Comparison of ENCODE assay signal across 29 mouse cellular contexts in the genomic region with DNA sequence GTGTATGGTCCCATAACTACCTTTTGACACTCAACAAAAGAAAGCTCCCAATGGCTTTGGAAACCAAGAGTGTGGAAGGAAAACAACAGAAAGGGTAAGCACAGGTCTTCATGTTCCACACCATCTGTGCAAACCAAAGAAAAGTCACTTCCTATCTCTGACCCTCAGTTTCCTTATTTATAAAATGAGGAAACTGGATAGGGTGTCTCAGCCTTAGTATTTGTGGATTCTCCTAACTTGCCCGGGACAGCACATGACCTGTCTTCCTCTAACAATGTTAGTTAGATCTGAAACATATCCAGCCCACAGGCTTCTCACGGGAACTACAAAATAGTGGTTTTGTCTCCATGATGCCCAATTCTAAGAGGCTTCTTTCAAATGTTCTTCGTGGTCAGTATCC. TPM values are rescaled to one million over a fixed set of nuclear protein-coding genes. Genes with fewer than 3 reads are reported as not detected.
DNase-seq lines count a peak whose midpoint lies in the region; ATAC-seq and TF ChIP-seq lines count a peak whose summit lies in the region.
"Had no signal": no experiment of that assay in that cellular context is flagged by ENCODE, and none has a peak within 500 bp of the region (broad histone marks: within the 10 kb centered on the region; RNA-seq: fewer than 3 reads in every experiment).

No protein-coding gene starts in this region.

- no peaks in the 10 kb centered on the region for H3K79me2 ChIP-seq in liver, adult 2 months (ENCODE audit: control insufficient read depth, insufficient read depth, low read length)

- no peaks in the 10 kb centered on the region for H3K27me3 ChIP-seq in liver, adult 2 months (ENCODE audit: control insufficient read depth, insufficient read depth, low read length)
- H3K27me3 ChIP-seq: CH12.LX; embryonic facial prominence, embryonic 12.5 days; embryonic facial prominence, embryonic 15.5 days; heart, embryonic 12.5 days; heart, embryonic 15.5 days; Patski had no signal

- H3K4me3 ChIP-seq in liver, adult 2 months (ENCODE audit: insufficient read depth, low read depth, low read length): no peak overlapping the region
- H3K4me3 ChIP-seq: embryonic facial prominence, embryonic 12.5 days; embryonic facial prominence, embryonic 15.5 days; heart, embryonic 12.5 days; heart, embryonic 15.5 days had no signal

- TF ChIP-seq CTCF in liver, adult 2 months (IDR thresholded peaks at IDR 0.05; ENCODE audit: low read depth, low read length): no peak

- WGBS in liver, adult 2 months: 62% methylated on average over 3 of the region's 3 CpGs

- ATAC-seq in megakaryocyte, adult 5-6 weeks (ENCODE audit: poor library complexity, severe bottlenecking): peak; percentile 66
- ATAC-seq: forebrain, embryonic 14.5 days; forebrain, postnatal 0 days; hindbrain, postnatal 0 days; Patski had no signal

- peak; percentile 29 for DNase-seq in liver, adult 2 months (ENCODE audit: extremely low read depth, low read depth, low spot score)
- no peak for DNase-seq in liver
- DNase-seq in lung, postnatal 36 days: peak; percentile 37
- no peak for DNase-seq in lung, postnatal 14 days
- DNase-seq in spleen, adult 18-20 months: no peak
- no peak for DNase-seq in natural killer cell, adult 2 months (ENCODE audit: low spot score in 2 of 2)
- DNase-seq: adrenal gland, postnatal 10 days; adrenal gland, postnatal 36 days; B cell, adult 2 months; cerebellum, adult 11 months; cerebellum, adult 2 months; cerebellum, adult 9-11 months; cerebellum, postnatal 25 days; forebrain, postnatal 0 days; gastrocnemius, postnatal 36 days; heart, postnatal 10 days; heart, postnatal 4 days had no signal

- no peaks in the 10 kb centered on the region for H3K36me3 ChIP-seq in liver, adult 2 months (ENCODE audit: control insufficient read depth, insufficient read depth, low read length)
- H3K36me3 ChIP-seq: embryonic facial prominence, embryonic 12.5 days; embryonic facial prominence, embryonic 15.5 days; G1E; heart, embryonic 12.5 days; heart, embryonic 15.5 days had no signal

- H3K4me1 ChIP-seq in liver, adult 2 months (ENCODE audit: control insufficient read depth, insufficient read depth, low read length): no peaks in the 10 kb centered on the region
- H3K4me1 ChIP-seq: embryonic facial prominence, embryonic 12.5 days; heart, embryonic 12.5 days; heart, embryonic 15.5 days had no signal

- H3K9ac ChIP-seq in liver, adult 2 months (ENCODE audit: low read depth, low read length): no peak overlapping the region
- H3K9ac ChIP-seq: embryonic facial prominence, embryonic 12.5 days; embryonic facial prominence, embryonic 15.5 days; forebrain, postnatal 0 days; heart, embryonic 12.5 days; heart, embryonic 15.5 days; hindbrain, embryonic 14.5 days had no signal

- H3K27ac ChIP-seq in liver, adult 2 months (replicated peaks; ENCODE audit: insufficient read depth, low read depth, low read length): no peak overlapping the region
- H3K27ac ChIP-seq: embryonic facial prominence, embryonic 12.5 days; embryonic facial prominence, embryonic 15.5 days; heart, embryonic 15.5 days; hindbrain, embryonic 14.5 days; hindbrain, postnatal 0 days had no signal

- TF ChIP-seq POLR2A in liver, adult 2 months (IDR thresholded peaks at IDR 0.05; ENCODE audit: extremely low read depth, insufficient read depth, low read length): no peak

RNA-seq across cellular contexts. Expression of a gene that starts 10.5 kb away (rescaled TPM):
- 0.34 TPM in 1 of 2 replicates, not detected in the other for total RNA-seq in liver, adult 2 months (2014; rRNA removed)
- polyA plus RNA-seq in liver, adult 2 months (2012; rRNA removed): 0.09 and 0.22 TPM in 2 replicates
- not detected in 2 replicates for total RNA-seq in megakaryocyte, adult 5-6 weeks (2015)
- total RNA-seq in megakaryocyte, adult 5-6 weeks (2017): not detected in 2 replicates
- total RNA-seq: CH12.LX; gastrocnemius, adult 8-10 months; gastrocnemius, postnatal 36 days had no signal
- polyA plus RNA-seq: G1E, Patski had no signal

Comparison
In these comparisons a context has a peak if more than half of its experiments do, and no peak if none do; other contexts are left out.
1. DNase-seq: peak in liver, adult 2 months (single experiment) and lung, postnatal 36 days (single experiment); none in liver (single experiment), lung, postnatal 14 days (single experiment), spleen, adult 18-20 months (0 of 2) and natural killer cell, adult 2 months (0 of 2).